Mouse (Mus musculus) cerebellum, adult 2 months (tissue): ENCODE measurements around the gene Plxna4.

Experiments
- CTCF ChIP-seq: fragments of 200-500 bp; IDR thresholded peaks from 2 replicates; pipeline ENCODE4 v1.5.1; 2011; ENCODE audit warnings: low read depth, mild to moderate bottlenecking, control low read depth, low read length, moderate library complexity, borderline replicate concordance; ENCODE audit not compliant: insufficient read depth
- POLR2A ChIP-seq: fragments of 200-500 bp; IDR thresholded peaks from 2 replicates; pipeline ENCODE4 v1.6.1; 2011; ENCODE audit warnings: low read length, control low read depth, borderline replicate concordance; ENCODE audit not compliant: insufficient read depth

GRCm38 (mm10) chr6:32570445-32570844 is 17.5 kb downstream of the Plxna4 start:
- TF ChIP-seq CTCF (no peak), POLR2A (no peak)
